Mouse (Mus musculus) kidney, postnatal 25 days (tissue): ENCODE data around the gene Hmcn1.

Source experiments
- DNase-seq, 2 experiments: peaks; one replicate each; pipeline ENCODE4 v3.0.0; 2021; ENCODE audit warnings: mixed read lengths in 2 of 2

The Hmcn1 gene

DNA sequence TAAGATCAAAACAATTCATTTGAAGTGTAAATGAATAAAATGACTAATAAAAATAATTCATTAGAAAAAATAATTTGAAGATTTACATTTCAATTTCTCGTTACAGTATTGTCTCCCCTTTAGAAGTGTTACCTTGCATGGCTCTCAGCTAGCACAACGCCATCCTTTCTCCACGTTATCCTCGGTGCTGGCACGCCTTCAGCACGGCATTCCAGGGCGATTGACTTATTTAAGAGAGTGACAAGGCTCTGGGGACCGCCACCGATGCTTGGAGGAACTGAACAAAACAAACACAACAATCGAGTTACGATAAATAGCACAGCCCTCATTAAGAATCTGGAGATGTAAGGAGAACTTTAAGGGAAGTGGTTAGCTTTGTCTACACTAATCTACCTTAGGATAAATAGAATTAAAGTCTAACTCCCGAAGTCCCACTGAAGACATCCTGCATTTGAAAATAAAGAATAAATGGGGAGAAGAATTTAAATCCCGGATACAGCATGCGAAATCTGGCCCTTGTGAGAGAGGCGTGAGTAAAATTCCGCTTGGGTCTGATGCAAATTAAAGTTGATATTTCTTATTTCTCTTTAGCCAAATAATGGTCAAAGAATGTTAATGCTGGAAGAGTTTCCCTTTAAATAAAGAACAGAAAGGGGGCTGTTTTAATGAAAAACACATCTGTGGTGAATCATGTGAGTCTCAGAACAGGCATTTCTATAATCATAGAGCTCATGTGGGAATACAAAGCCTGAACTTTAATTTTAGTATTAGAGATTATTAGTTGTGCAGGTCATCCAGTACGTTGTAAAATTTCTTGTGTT lies 362.0 kb downstream of the Hmcn1 start:
- no peak for DNase-seq

DNA sequence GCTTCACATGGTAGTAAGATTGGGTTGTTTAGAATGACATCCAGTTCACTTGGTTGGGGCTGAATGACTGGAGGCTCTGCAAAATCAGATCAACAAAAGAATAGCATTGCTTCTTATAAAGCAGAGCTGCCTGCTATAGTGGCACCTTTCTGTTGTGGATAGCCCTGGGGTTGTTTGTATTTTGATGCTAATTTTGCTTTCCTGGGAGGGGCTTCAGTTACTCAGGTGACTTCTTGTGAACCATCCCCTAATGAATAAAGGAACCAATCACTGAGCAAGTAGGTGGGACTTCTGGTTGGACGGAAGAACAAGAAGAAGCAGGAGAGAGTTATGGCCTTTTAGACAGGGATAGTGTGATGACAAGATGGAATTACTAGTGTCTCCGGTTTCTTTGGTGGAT lies 370.0 kb downstream of the Hmcn1 start:
- no peak for DNase-seq

DNA sequence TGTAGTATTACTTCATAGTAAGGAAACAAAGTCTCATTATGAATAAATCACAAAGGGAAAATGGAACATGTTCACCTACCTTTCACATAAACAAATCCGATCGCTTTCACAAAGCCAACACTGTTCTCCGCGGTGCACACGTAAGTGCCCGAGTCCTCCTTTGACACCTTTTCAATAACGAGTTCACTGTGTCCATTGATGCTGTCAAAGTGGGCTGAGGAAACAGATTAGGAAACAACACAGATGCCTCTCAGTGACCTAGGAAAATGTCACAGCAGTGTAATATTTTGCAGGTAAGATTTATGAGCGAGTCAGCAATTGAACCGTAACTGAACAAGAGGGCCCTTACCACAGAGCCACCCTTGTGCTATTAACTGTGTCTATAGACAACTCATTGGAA lies 382.7 kb downstream of the Hmcn1 start:
- DNase-seq, result no peak

DNA sequence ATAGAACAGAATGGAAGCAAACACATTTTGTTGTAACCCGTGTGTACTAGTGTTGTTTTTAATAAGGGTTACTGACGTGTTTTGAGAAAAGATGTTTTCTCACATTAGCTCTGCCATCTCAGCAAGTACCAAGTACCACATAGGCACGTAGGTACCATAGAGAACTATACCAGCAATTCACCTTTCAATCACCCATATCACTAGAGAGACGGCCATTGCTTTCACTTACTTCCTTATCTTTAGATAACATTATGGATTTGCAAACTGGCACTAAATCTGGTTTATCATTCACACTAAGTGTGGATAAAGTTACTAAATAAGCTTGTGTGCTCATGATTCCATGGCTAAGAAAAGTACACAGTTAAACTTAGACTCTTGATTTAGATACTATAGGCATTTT lies 387.1 kb downstream of the Hmcn1 start:
- DNase-seq, result no peak

DNA sequence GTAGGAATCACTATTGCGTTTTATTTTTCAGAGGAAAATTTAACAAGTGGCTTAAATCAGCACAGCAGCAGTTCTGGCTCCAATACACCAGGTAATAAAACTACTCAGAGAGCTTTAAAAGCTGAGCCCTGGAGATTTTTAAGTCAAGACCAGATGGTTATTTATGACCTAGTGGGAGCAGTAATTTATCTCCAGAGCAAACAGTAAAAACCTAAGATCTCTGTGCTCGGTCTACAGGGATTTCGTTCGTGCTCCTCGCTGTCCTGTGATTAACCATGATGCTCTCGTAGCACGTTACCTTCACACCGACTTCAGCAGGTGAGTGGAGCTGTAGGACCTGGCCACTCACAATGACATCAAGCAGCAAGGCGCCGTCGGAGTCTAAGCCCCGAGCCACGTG lies 399.6 kb downstream of the Hmcn1 start:
- no peak for DNase-seq

DNA sequence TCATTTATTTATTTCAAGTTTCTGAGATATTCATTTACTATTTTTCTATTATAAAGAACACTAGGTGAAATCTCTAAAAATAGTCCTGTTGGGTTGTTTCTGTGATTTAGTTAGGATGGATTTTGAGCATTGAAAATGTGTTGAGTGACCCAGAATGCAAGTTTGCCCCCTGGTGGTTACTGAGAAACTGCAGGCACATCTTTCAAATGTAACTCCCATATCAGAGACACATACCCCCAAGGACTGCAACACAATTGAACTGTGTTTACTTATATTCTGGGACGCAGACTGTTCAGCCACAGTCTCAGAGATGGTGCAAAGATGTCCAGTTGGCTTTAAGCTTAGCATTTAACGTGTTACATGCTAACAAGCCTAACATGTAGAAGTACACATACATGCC lies 402.0 kb downstream of the Hmcn1 start:
- DNase-seq, result peak; percentile 38 to 78

DNA sequence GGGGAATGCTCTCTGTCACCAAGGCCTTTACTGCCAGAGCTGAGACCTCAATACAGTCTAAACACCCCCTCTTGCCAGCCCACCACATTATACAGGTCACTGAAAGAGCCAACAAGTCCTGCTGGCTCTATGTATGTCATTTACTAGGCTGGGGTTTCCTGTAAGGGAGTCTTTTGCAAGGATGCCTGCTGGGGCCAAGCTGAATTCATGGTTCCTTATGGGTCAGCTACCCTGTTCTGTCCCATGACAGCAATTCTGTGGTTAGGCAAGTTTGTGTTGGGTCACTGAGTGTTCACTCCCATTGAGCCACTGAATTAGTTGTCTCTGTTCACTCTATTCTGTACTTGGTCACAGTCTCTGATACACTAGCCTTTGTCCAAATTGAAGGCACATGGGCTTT lies 405.8 kb downstream of the Hmcn1 start:
- no peak for DNase-seq

DNA sequence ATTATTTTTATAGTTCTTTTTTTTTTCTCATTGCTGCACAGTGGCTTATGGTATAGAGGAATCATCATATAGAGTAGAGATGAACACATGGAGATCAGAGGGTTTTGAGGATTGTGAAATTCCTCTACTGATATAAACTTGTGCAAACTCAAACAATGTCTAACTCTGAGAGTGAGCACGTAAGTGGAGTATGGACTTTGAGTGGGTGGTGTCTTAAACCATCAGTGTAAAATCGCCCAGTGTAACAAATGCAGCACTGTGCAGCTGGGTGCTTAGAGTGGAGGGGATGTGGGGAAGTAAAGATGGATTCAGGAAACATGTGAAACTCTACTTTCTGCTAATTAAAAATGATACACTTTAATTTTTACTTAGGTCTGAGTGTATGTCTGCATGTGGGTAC lies 408.8 kb downstream of the Hmcn1 start:
- no peak for DNase-seq

DNA sequence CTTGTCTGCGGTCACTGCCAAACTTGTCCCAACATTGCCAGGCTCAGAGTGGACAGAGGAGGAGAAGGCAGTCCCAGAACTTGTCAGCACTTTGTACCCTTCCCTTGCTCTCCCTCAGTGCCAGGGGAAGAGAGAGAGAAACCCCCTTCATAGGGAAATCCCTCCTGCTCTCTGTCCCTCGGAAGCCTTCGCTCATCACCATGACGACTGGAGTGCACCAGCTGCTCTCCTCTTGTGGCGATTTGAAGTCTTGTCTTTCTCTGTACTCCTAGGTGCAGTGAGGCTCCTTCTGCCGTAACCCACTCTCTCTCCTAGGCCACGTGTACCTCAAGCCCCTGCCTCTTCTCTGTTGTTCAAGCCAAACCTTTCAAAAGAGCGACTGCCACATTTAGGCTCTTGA lies 409.5 kb downstream of the Hmcn1 start:
- no peak for DNase-seq

DNA sequence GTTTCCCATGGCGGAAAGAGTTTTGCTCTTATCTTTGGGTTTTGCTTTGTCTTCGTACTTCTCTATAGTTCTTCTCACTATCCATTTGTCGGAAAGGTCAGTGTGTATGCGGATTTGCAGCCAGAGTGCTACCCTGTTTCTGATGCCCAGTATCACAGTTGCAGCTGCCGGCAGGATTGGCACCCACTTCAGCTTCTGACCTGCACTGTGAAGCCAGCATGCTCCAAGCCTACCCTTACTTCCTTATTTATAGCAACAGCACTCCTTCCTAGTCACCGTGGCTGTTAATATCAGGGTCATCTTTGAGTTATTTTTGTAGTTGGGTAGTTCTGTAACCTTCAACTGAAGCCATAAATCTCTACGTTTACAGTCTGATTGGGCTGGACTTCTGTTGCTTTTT lies 412.7 kb downstream of the Hmcn1 start:
- DNase-seq, result no peak

DNA sequence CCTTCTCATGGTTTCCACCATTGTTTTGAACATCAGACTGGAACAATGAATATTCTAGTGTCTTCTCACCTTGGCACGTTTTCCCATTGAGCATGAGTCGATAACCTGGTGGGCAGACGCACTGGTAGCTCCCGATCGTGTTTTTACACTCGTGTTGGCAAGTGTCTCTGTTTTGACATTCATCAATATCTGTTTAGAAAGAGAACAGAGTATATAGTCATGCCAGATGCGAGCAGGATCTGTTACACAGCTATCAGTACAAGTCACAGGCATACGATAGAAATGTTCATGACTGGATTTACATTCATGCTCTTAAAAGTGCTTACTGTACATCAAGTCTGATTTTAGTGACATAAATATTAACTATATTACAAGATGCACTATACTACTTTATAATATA lies 419.8 kb downstream of the Hmcn1 start:
- no peak for DNase-seq

DNA sequence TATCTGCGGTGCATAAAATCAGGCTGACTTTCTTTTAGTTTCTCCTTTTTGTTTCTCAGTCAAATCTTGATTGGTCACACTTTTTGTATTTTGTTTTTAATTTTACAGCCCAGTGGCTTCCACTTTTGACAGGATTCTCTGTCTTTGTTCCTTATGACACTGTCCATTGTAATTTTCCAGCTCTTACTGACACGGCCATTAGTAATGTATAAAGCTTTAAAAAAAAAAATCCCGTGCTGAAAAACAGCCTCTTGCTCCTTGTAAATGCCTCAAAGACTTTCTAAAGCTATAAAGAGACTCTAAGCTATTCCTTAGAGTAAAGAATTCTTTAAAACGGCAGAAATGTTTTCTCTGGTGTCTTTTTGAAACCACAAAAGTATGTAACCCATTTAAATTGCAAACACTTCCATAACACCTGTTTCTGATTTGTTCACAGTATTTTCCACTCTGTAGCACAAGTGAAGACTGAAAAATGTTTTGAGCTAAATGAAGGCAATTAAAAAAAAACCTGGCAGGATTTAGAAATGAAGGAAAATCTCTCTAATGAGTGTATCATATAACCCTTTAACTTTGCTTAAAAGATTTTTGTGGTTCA lies 422.6 kb downstream of the Hmcn1 start:
- DNase-seq, result no peak

DNA sequence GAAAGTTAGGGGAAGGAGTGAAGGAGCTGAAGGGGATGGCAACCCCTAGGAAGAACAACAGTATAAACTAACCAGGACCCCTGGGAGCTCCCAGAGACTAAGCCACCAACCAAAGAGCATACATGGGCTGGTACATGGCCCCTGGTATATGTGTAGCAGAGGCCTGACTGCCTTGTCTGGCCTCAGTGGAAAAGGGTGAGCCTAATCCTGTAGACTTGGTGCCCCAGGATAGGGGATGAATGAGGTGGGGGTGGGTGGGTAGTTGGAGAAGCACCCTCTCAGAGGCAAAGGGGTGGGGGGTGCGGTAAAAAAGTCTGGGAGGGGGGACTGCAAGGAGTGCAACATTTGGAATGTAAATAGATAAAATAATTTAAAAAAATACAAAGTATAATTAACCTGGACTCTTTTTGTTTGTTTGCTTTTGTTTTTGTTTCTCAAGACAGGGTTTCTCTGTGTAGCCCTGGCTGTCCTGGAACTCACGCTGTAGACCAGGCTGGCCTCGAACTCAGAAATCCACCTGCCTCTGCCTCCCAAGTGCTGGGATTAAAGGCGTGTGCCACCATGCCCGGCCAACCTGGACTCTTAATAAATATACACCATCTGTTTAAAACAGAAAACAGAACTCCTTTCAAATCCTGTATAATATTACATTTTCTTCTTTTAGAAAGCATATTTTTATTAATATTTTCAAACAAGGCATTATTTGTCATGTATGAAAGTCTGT lies 423.3 kb downstream of the Hmcn1 start:
- DNase-seq, result no peak

DNA sequence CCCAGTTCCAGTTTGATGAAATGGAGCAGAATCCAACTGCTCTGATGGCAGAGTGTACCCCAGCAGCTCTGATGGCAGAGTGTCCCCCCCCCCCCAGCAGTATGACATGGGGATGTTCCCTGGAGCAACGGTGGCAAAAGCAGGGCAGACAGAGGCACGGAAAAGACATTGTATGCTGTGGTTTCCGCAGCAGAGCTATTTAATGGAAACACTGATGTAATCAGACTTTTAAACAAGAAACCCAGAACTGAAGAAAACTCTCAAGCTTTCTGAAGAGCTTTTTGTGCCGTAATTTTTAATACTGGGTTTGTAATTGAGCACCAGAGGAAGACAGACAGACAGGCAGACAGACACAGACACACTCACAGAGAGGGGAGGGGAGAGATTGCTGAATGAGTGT lies 426.9 kb downstream of the Hmcn1 start:
- no peak for DNase-seq

DNA sequence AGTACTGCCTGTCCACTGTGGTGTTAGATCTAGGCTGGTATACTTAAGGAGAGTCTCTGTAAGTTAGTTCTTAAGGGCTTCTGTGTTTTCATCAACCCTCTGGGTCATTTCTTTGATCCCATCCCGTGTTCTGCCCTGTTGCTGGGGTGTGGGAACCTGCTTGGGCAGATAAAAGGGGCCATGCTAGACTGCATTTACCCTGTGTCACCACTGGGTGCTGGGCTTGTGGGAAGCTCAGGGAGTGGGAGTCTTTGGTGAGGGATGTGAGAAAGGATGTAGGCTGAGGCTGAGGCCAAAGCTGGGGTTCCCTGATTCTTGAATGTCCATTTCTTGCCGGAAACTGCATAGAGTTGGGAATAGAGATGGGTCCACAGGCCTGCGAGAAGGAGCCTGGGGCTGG lies 436.6 kb downstream of the Hmcn1 start:
- no peak for DNase-seq

DNA sequence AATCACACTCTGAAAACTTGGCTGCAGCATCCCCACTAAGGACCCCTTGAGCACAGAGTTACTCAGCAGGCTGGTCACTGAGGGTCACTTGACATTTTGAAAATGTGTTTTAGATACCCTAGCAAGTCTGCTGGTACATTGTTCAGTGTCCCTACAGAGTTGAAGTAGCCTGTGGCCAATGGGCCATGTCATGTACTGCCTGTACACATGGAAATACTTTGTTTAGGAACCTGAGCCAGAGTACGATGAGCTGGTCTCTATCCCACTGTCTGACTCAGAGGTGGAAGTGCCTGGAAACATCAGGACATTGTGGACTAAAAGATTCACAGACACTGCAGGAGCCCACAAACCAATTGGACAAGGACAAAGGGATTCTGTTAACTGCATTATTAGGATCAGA lies 441.8 kb downstream of the Hmcn1 start:
- DNase-seq, result no peak

DNA sequence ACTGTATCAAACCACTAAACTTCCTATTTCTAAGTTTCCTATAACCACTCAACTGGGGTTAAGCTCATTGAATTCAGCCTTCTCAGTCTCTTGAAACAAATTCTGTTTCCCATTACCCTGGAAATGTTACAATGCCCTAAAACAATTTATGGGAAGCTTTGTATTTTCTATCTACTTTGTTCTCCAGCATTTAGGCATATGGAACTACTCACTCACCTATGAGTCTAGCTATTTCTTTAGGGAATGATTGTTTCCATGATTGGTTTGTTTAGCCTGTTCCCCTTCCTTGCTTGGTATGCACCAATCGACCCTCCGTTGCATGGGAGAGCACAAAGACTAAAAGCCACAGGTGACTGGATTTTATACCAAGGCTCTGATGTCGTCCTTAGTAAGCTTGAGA lies 446.8 kb downstream of the Hmcn1 start:
- DNase-seq, result no peak

DNA sequence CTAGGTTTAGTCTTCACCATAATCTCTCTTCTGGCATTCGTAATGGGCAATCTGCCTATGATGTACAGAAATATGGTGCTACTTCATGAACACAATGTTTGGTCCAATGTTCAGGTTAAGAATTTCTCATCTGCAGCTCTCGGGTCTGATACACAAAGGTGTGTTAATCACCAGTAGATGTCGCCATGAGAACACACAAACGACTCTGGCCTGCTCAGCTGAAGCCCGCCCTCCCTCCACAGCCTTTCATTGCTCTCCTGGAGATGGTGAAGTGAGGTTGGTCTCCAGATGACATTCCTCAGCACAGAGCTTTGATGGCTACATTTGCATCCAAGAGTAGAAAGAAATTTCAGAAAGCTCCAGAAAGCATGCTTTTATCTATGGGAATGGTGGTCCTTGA lies 453.0 kb downstream of the Hmcn1 start:
- DNase-seq, result peak; percentile 37 to 45

DNA sequence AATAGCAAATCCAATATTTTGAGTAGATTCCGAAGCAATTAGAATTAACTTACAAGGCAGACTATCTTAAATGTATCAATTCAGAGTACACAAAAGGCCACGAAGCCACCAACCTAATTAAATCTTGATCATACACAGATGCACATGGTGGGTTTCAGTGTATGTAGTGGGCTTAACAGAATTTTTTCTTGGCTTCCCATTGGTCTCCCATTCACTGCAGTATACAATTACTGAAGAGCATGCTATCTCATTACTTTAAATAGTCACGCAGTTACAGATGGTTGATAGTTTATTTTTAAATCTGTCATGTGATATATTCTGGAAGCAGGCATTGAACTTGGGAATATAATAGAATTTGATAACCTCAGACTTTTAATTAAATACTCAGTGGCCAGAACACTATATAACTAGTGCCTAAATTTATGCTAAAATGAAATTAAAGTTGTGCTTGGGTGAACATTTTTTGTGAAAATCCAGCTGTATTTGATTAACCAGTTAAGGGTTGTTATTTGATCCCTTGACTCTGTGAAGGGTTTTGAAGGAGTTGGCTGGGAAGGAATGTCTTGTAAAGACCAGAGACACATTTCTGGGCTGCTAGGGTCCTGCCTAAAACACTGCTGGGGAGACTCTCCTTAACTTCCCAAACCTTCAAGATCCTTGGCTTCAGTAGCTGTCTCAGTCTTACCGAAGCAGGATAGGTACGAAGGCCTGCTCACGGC lies 455.7 kb downstream of the Hmcn1 start:
- DNase-seq, result no peak

DNA sequence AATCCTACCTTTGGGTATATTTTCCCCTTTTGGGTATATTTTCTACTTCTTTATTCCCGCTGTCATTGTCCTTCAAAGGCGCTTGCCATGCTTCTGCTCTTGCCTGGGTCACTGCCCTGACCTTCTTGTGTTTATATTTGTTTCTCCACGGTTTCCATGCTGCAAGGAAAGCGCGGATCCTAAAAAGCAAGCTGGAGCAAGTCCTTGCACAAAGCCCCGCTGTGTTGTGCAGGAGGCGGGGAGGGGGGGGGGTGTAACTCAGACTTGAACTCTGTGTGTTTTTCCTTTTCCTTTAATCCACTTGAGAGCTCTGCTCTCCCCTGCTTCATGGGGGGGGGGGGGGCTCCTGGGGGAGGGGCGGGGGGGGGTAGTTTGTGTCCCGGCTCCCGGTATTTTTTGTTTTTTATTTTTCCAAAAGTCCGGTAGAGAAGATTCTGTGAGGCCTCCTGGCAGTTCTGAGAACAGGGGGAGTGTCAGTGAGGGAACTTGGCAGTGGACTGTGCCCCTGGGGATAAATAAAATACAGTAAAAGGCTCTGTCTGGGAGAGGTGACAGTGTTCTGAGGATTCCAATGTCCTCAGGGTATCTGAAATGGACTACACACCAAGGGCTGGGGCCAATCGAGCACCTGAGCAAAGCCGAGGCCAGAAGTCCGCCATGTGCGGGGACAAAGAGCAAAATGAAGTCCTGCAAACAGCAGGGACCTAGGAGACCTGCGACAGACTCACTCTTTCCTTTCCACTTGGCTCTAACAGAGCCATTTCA lies 457.3 kb downstream of the Hmcn1 start:
- DNase-seq, result peak; percentile 38 to 66

DNA sequence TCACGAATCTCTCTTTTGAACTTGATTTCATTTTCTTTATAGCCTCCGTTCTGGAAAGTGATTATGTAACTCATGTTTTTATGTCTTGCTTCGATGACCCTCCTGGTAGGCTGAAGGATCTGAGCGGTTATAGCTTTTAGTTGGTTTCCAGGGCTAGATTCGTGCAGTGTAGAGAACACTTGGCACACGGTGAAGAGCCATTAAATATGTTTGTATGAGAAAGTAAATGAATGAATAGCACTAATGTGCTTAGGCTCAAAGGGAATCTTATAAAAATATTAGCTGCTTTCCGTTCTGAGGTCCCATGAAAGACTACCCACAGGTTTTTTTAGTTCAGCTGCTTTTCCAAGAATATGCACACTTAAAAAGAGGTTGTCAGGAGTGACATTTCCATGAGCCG lies 458.6 kb downstream of the Hmcn1 start:
- DNase-seq, result no peak

DNA sequence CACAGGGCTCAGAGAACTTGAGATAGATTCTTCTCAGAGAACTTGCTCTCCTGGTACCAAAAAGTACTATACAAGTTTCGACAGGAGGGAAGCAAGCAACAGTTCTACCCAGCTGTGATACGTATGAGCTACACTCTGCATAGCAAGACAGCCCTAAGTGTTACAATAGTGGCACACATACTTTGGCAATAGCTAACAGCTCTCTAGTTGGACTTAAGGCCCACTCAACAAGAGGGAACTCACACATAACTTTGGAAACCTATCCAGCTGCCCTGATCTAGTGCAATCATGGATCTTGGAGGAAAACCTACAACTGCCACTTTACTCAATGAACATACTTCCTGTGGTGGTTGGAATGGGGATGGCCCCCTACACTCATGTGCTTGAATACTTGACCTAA lies 480.2 kb downstream of the Hmcn1 start:
- DNase-seq, result no peak
